Mouse (Mus musculus) heart, embryonic 13.5 days (tissue): ENCODE data around the gene Mttp. TPM values are rescaled to one million over a fixed set of nuclear protein-coding genes. Genes with fewer than 3 reads are reported as not detected.

Source experiments
- ATAC-seq: fragments of 200-750 bp; cut with Nextera tagmentation; 2 replicates; pipeline ENCODE4 v1.8.0; 2017; ENCODE audit warnings: moderate TSS enrichment; ENCODE audit not compliant: insufficient number of reproducible peaks, low FRiP score, low TSS enrichment; ENCODE audit errors: extremely low read depth
- H3K27ac ChIP-seq: fragments of 300-500 bp; sonication (generic); replicated peaks from 2 replicates; pipeline ENCODE4 v1.5.1; 2015; ENCODE audit warnings: moderate library complexity, mild to moderate bottlenecking, inconsistent platforms
- H3K27me3 ChIP-seq: fragments of 300-500 bp; sonication (generic); replicated peaks from 2 replicates; pipeline ENCODE4 v1.6.1; 2015; ENCODE audit warnings: mild to moderate bottlenecking, inconsistent platforms
- H3K36me3 ChIP-seq: fragments of 300-500 bp; sonication (generic); 2 replicates; pipeline ENCODE4 v1.6.1; 2015; ENCODE audit warnings: mild to moderate bottlenecking, inconsistent platforms
- H3K4me1 ChIP-seq: fragments of 300-500 bp; sonication (generic); 2 replicates; pipeline ENCODE4 v1.6.1; 2015; ENCODE audit warnings: inconsistent platforms
- H3K4me2 ChIP-seq: fragments of 300-500 bp; sonication (generic); 2 replicates; pipeline ENCODE4 v1.6.1; 2015; ENCODE audit warnings: inconsistent platforms, mild to moderate bottlenecking, moderate library complexity
- H3K4me3 ChIP-seq: fragments of 300-500 bp; sonication (generic); 2 replicates; pipeline ENCODE4 v1.5.1; 2015; ENCODE audit warnings: moderate library complexity, mild to moderate bottlenecking, inconsistent platforms
- H3K9ac ChIP-seq: fragments of 300-500 bp; sonication (generic); 2 replicates; pipeline ENCODE4 v1.6.1; 2015; ENCODE audit warnings: inconsistent platforms, mild to moderate bottlenecking, moderate library complexity
- H3K9me3 ChIP-seq: fragments of 300-500 bp; sonication (generic); 2 replicates; pipeline ENCODE4 v1.6.1; 2016; ENCODE audit warnings: inconsistent platforms
- WGBS: fragments of 180-500 bp; shearing (Covaris S2); methylation state at CpG from one replicate; pipeline ENCODE4 v1.1.7; 2015; ENCODE audit warnings: mixed read lengths; 5-methylcytosine and 5-hydroxymethylcytosine counted together
- polyA plus RNA-seq: library from polyadenylated mRNA; unstranded; fragments of >200 nt; fragmentation: Nextera tagmentation; extraction: Ambion mirVana; gene quantifications from 2 replicates; pipeline ENCODE4 v1.2.1, GENCODE M21; 2015

Gene Mttp
- polyA plus RNA-seq, 1 experiment from 2014 or later: 6.6 TPM

DNA sequence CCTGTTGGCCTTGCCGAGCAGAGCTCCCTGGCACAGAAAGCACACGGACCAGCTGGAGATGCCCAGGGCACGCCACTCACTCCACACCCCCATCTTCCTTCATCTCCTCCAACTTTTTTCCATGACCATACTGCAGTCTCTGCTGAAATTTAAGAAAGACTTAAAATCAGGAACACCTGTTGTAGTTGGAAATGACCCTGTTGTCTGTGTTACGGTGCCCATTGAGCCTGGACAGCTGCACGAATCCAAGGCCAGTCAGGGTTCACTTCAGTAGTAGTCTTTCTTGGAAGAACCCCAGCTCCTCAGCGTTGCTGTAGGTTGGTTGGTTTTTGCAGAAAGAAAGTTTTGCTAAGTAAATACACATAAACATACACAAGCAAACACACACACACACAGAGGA is 95.2 kb downstream of the Mttp start:
- no peak for ATAC-seq
- 86% methylated on average over 6 of the region's 6 CpGs for WGBS
- Histone ChIP-seq H3K27ac (no peak overlapping the region), H3K4me1 (peaks cover 33% of the 10 kb centered on the region), H3K36me3 (no peaks in the 10 kb centered on the region), H3K4me2 (no peak overlapping the region), H3K4me3 (no peak overlapping the region), H3K9me3 (no peaks in the 10 kb centered on the region), H3K9ac (no peak overlapping the region), H3K27me3 (no peaks in the 10 kb centered on the region)

GRCm38 (mm10) chr3:138043316-138043715 is 101.5 kb downstream of the Mttp start:
- ATAC-seq: no peak
- H3K27ac ChIP-seq: no peak overlapping the region
- WGBS: 68% methylated on average over 7 of the region's 7 CpGs

DNA sequence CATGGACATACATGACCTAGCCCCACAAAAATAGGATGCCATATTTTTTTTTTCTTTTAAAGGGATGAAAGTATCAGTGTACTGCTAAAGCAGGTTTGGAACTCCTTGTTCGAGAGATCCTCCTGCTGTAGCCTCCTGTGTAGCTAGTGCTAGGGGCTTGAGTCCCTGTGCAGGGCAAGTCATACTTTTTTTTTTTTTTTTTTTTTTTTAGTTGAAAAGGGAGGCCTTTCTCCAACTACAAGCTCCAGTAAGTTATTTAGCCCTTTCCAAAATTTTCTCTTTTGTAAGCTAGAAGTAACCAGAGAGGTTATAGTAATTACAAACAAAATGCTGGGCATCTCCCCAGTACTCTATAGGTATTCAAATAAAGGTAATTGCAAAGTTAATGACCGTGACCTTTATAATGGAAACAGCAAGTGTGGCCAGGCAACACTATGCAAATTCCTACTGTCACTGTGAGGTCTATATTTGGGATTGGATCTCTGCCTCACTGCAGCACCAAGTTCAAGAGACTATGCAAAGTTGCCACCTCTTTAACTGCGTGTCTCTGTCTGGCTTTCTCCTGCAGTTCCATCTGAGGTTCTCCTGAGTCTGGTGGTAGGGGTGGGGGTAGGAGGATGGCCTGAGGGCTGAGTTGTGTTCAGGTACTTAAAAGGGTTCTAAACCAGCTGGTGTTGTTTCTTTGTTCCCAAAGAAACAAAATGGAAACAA is 103.0 kb downstream of the Mttp start:
- Histone ChIP-seq H3K4me1 (peaks cover 9% of the 10 kb centered on the region), H3K27ac (peak overlapping the region; percentile 73), H3K9me3 (no peaks in the 10 kb centered on the region), H3K36me3 (no peaks in the 10 kb centered on the region), H3K9ac (no peak overlapping the region), H3K4me3 (no peak overlapping the region), H3K27me3 (no peaks in the 10 kb centered on the region), H3K4me2 (no peak overlapping the region)
- WGBS: 54% methylated on average over 3 of the region's 3 CpGs
- ATAC-seq: no peak

More at GRCm38 (mm10) chr3:138043316-138043715, 101.5 kb downstream of the Mttp start:
- peaks cover 14% of the 10 kb centered on the region for H3K4me1 ChIP-seq
- H3K4me3 ChIP-seq: no peak overlapping the region
- H3K27me3 ChIP-seq: no peaks in the 10 kb centered on the region
- no peak overlapping the region for H3K4me2 ChIP-seq
- no peaks in the 10 kb centered on the region for H3K36me3 ChIP-seq
- no peak overlapping the region for H3K9ac ChIP-seq
- no peaks in the 10 kb centered on the region for H3K9me3 ChIP-seq

GRCm38 (mm10) chr3:138040938-138041337 is 103.8 kb downstream of the Mttp start:
- Histone ChIP-seq H3K27me3 (no peaks in the 10 kb centered on the region), H3K36me3 (no peaks in the 10 kb centered on the region), H3K4me2 (no peak overlapping the region), H3K9ac (no peak overlapping the region), H3K4me1 (peaks cover 9% of the 10 kb centered on the region), H3K9me3 (no peaks in the 10 kb centered on the region), H3K27ac (no peak overlapping the region), H3K4me3 (no peak overlapping the region)
- ATAC-seq: no peak
- 69% methylated on average over 2 of the region's 2 CpGs for WGBS

Other genes starting within 250 kb of the Mttp start
- gene Lamtor3, start 226.5 kb downstream of the Mttp start, polyA plus RNA-seq: 85.4 and 105 TPM in 2 replicates
- gene Dapp1, start 163.4 kb downstream of the Mttp start, polyA plus RNA-seq: 13.0 and 14.5 TPM in 2 replicates
- 9.4 and 11.1 TPM in 2 replicates for gene 1110002E22Rik, start 79.9 kb downstream of the Mttp start, polyA plus RNA-seq
- 0.36 and 0.56 TPM in 2 replicates for gene Gm5105, start 77.6 kb downstream of the Mttp start, polyA plus RNA-seq
- gene Trmt10a, start 1.5 kb downstream of the Mttp start, polyA plus RNA-seq: 8.5 and 10.1 TPM in 2 replicates
- gene 4930579F01Rik, start 48.9 kb upstream of the Mttp start, polyA plus RNA-seq: not detected in 2 replicates
- 0.11 TPM in 1 of 2 replicates, not detected in the other for gene Adh7, start 72.8 kb upstream of the Mttp start, polyA plus RNA-seq
- 13.5 and 13.6 TPM in 2 replicates for gene Adh1, start 116.0 kb upstream of the Mttp start, polyA plus RNA-seq
- 0.08 TPM in 1 of 2 replicates, not detected in the other for gene Adh6a, start 168.3 kb upstream of the Mttp start, polyA plus RNA-seq
- gene Adh6b, start 196.8 kb upstream of the Mttp start, polyA plus RNA-seq: 3.3 and 3.6 TPM in 2 replicates